Mouse (Mus musculus): ENCODE measurements at regions not wholly inside any gene's neighbourhood (a gene's known extent, or its start where the extent isn't known, plus 50 kb on each side); places are given as distances from the start of the nearest gene placed in this dataset.

DNA sequence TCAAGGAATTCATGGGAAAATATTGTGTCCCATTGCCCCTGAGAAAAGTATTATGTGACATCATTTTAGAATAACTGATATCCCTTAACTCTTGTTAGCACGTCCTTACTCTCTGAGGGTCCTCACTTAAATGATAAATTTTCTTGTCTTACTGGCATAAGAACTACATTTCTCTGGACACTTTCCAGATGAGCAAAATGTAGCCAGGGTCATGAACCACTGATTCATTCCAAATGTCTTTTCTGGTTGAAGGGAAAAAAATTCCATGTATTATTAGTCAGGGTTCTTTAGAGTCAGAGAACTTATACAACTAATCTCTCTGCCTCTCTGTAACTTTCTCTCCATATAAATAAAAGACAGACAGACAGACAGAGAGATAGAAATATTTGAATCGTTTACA, 143.5 kb downstream of the Zfp330 start:
- Histone ChIP-seq H3K4me2 (replicated peaks; ENCODE audit: low read depth, low read length, severe bottlenecking) (no peak overlapping the region), H3K36me3 (ENCODE audit: control insufficient read depth, insufficient read depth, low read length) (no peaks in the 10 kb centered on the region), H3K27me3 (ENCODE audit: control insufficient read depth, insufficient read depth, low read length) (no peaks in the 10 kb centered on the region), H3K9ac (ENCODE audit: low read depth, low read length, severe bottlenecking) (no peak overlapping the region), H3K4me1 (ENCODE audit: control insufficient read depth, insufficient read depth, low read length) (no peaks in the 10 kb centered on the region), H3K4me3 (replicated peaks; ENCODE audit: low read length) (no peak overlapping the region), H3K27ac (replicated peaks; ENCODE audit: low read depth, low read length) (no peak overlapping the region), H3K9me3 (ENCODE audit: control insufficient read depth, low read length) (no peaks in the 10 kb centered on the region)
- WGBS: 61% methylated on average over 2 of the region's 2 CpGs
- DNase-seq (ENCODE audit: low spot score) (peak; percentile 16), ATAC-seq (ENCODE audit: low FRiP score, low read depth) (no peak)
- TF ChIP-seq POLR2A (IDR thresholded peaks at IDR 0.05; ENCODE audit: borderline replicate concordance, extremely low read depth, insufficient read depth, insufficient read length): no peak

DNA sequence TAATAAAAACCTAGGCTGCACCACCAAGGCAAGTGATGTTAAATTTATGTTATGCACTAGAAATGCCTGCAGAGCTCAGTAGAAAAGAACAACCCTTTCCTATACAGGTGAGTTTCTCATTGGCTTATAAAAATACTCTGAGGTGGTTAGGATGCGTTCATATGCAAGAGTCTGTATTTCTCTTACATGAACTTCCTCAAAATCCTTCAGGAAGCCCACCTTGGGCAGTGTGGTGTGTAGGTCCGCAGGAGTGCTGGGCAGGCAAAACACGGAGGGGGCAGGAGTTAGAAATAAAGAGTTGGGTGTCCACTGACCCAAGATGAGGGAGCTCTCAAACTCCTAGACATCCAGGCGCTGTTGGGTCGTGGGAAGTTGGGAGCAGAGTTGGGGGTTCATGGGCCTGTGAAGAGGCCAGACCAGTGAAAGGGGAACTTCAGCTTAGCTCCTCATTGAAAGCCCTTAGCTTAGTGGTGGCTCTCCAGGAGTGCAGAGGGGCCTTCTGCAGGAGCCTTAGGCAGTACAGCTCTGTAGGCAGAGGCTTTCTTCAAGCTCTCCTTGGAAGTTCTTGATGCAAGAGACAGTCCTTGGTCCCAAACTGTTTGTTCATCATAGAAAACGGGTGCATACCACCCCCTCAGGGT, 150.0 kb downstream of the Zfp330 start:
- H3K9ac ChIP-seq (ENCODE audit: low read depth, low read length, severe bottlenecking): no peak overlapping the region
- H3K9me3 ChIP-seq (ENCODE audit: control insufficient read depth, low read length): no peaks in the 10 kb centered on the region
- no peak for ATAC-seq (ENCODE audit: low FRiP score, low read depth)
- no peak overlapping the region for H3K4me2 ChIP-seq (replicated peaks; ENCODE audit: low read depth, low read length, severe bottlenecking)
- H3K4me3 ChIP-seq (replicated peaks; ENCODE audit: low read length): no peak overlapping the region
- H3K4me1 ChIP-seq (ENCODE audit: control insufficient read depth, insufficient read depth, low read length): no peaks in the 10 kb centered on the region
- TF ChIP-seq POLR2A (IDR thresholded peaks at IDR 0.05; ENCODE audit: borderline replicate concordance, extremely low read depth, insufficient read depth, insufficient read length): no peak
- no peaks in the 10 kb centered on the region for H3K27me3 ChIP-seq (ENCODE audit: control insufficient read depth, insufficient read depth, low read length)
- no peaks in the 10 kb centered on the region for H3K36me3 ChIP-seq (ENCODE audit: control insufficient read depth, insufficient read depth, low read length)
- no peak overlapping the region for H3K27ac ChIP-seq (replicated peaks; ENCODE audit: low read depth, low read length)
- WGBS: 90% methylated on average over 6 of the region's 6 CpGs
- DNase-seq (ENCODE audit: low spot score): no peak

- Histone ChIP-seq H3K4me1 (ENCODE audit: control insufficient read depth, insufficient read depth, low read length) (no peaks in the 10 kb centered on the region), H3K4me3 (replicated peaks; ENCODE audit: low read length) (no peak overlapping the region), H3K27ac (replicated peaks; ENCODE audit: low read depth, low read length) (no peak overlapping the region), H3K9ac (ENCODE audit: low read depth, low read length, severe bottlenecking) (no peak overlapping the region), H3K27me3 (ENCODE audit: control insufficient read depth, insufficient read depth, low read length) (no peaks in the 10 kb centered on the region), H3K9me3 (ENCODE audit: control insufficient read depth, low read length) (no peaks in the 10 kb centered on the region), H3K36me3 (ENCODE audit: control insufficient read depth, insufficient read depth, low read length) (no peaks in the 10 kb centered on the region), H3K4me2 (replicated peaks; ENCODE audit: low read depth, low read length, severe bottlenecking) (no peak overlapping the region)
- DNase-seq (ENCODE audit: low spot score) (no peak), ATAC-seq (ENCODE audit: low FRiP score, low read depth) (no peak)
- 42% methylated on average over 1 of the region's 1 CpGs for WGBS
- no peak for TF ChIP-seq POLR2A (IDR thresholded peaks at IDR 0.05; ENCODE audit: borderline replicate concordance, extremely low read depth, insufficient read depth, insufficient read length)
Measured at GRCm38 (mm10) chr8:82618668-82619067, 155.3 kb downstream of the Zfp330 start.

GRCm38 (mm10) chr8:82601556-82601955, 172.4 kb downstream of the Zfp330 start:
- no peaks in the 10 kb centered on the region for H3K4me1 ChIP-seq (ENCODE audit: control insufficient read depth, insufficient read depth, low read length)
- no peak for TF ChIP-seq POLR2A (IDR thresholded peaks at IDR 0.05; ENCODE audit: borderline replicate concordance, extremely low read depth, insufficient read depth, insufficient read length)
- no peaks in the 10 kb centered on the region for H3K9me3 ChIP-seq (ENCODE audit: control insufficient read depth, low read length)
- H3K36me3 ChIP-seq (ENCODE audit: control insufficient read depth, insufficient read depth, low read length): no peaks in the 10 kb centered on the region
- 51% methylated on average over 3 of the region's 3 CpGs for WGBS
- H3K4me3 ChIP-seq (replicated peaks; ENCODE audit: low read length): no peak overlapping the region
- H3K27me3 ChIP-seq (ENCODE audit: control insufficient read depth, insufficient read depth, low read length): no peaks in the 10 kb centered on the region
- ATAC-seq (ENCODE audit: low FRiP score, low read depth): no peak
- peak; percentile 44 for DNase-seq (ENCODE audit: low spot score)
- no peak overlapping the region for H3K27ac ChIP-seq (replicated peaks; ENCODE audit: low read depth, low read length)
- H3K4me2 ChIP-seq (replicated peaks; ENCODE audit: low read depth, low read length, severe bottlenecking): no peak overlapping the region
- H3K9ac ChIP-seq (ENCODE audit: low read depth, low read length, severe bottlenecking): no peak overlapping the region

GRCm38 (mm10) chr8:82573434-82573833, 170.4 kb upstream of the Il15 start:
- ATAC-seq (ENCODE audit: low FRiP score, low read depth) (no peak), DNase-seq (ENCODE audit: low spot score) (no peak)
- H3K4me3 ChIP-seq (replicated peaks; ENCODE audit: low read length): no peak overlapping the region
- no peak overlapping the region for H3K27ac ChIP-seq (replicated peaks; ENCODE audit: low read depth, low read length)
- H3K4me1 ChIP-seq (ENCODE audit: control insufficient read depth, insufficient read depth, low read length): no peaks in the 10 kb centered on the region
- no peak for TF ChIP-seq POLR2A (IDR thresholded peaks at IDR 0.05; ENCODE audit: borderline replicate concordance, extremely low read depth, insufficient read depth, insufficient read length)
- 84% methylated on average over 1 of the region's 1 CpGs for WGBS
- H3K36me3 ChIP-seq (ENCODE audit: control insufficient read depth, insufficient read depth, low read length): no peaks in the 10 kb centered on the region
- no peaks in the 10 kb centered on the region for H3K9me3 ChIP-seq (ENCODE audit: control insufficient read depth, low read length)
- H3K27me3 ChIP-seq (ENCODE audit: control insufficient read depth, insufficient read depth, low read length): no peaks in the 10 kb centered on the region
- no peak overlapping the region for H3K4me2 ChIP-seq (replicated peaks; ENCODE audit: low read depth, low read length, severe bottlenecking)
- no peak overlapping the region for H3K9ac ChIP-seq (ENCODE audit: low read depth, low read length, severe bottlenecking)

GRCm38 (mm10) chr8:82538121-82538520, 135.1 kb upstream of the Il15 start:
- H3K4me3 ChIP-seq (replicated peaks; ENCODE audit: low read length): no peak overlapping the region
- H3K9ac ChIP-seq (ENCODE audit: low read depth, low read length, severe bottlenecking): no peak overlapping the region
- H3K9me3 ChIP-seq (ENCODE audit: control insufficient read depth, low read length): no peaks in the 10 kb centered on the region
- no peak overlapping the region for H3K4me2 ChIP-seq (replicated peaks; ENCODE audit: low read depth, low read length, severe bottlenecking)
- no peak for ATAC-seq (ENCODE audit: low FRiP score, low read depth)
- no peaks in the 10 kb centered on the region for H3K27me3 ChIP-seq (ENCODE audit: control insufficient read depth, insufficient read depth, low read length)
- no peak overlapping the region for H3K27ac ChIP-seq (replicated peaks; ENCODE audit: low read depth, low read length)
- H3K4me1 ChIP-seq (ENCODE audit: control insufficient read depth, insufficient read depth, low read length): no peaks in the 10 kb centered on the region
- no peak for TF ChIP-seq POLR2A (IDR thresholded peaks at IDR 0.05; ENCODE audit: borderline replicate concordance, extremely low read depth, insufficient read depth, insufficient read length)
- no peak for DNase-seq (ENCODE audit: low spot score)
- H3K36me3 ChIP-seq (ENCODE audit: control insufficient read depth, insufficient read depth, low read length): no peaks in the 10 kb centered on the region
